Mouse (Mus musculus): Measurements from ENCODE around the gene Smoc1.

Gene Smoc1

DNA sequence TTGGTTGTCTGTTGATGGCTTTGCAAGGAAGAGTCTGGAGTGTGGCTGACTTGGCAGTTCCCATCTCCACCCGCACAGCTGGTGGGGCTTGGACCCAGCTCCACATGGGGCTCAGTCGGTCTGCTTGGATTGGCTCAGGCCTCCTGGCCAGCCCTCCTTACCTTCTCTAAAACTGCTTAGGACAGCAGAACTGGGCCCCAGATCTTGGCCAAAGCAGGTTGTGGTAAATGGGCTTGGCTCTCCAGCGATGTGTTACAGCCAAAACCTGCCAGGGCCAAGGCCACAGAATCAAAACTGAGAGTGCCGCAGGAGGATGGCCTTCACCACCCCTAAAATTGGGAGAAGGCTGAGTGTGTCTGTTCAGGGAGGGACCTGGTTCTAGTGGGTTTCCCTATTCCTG, 147.3 kb downstream of the Smoc1 start:
- DNase-seq, result no peak

DNA sequence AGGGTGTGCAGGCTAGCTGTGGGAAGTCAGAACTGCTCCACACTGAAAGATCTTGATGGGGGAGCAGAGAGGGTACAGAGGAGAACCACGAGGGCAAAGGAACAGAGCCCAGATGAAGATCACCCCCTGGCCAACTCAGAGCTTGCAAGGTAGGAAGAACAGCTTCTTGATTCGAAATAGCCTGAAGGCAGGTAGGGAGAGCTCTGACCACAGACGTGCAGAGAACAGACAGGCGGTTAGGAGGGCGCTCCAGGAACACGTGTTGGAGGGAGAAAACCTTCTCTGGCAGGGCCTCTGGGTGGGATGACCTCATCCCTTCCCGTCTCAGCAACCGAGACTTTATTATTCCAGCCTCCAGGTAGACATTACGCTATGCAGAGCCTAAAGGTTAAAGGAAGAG, 148.6 kb downstream of the Smoc1 start:
- DNase-seq, result no peak

DNA sequence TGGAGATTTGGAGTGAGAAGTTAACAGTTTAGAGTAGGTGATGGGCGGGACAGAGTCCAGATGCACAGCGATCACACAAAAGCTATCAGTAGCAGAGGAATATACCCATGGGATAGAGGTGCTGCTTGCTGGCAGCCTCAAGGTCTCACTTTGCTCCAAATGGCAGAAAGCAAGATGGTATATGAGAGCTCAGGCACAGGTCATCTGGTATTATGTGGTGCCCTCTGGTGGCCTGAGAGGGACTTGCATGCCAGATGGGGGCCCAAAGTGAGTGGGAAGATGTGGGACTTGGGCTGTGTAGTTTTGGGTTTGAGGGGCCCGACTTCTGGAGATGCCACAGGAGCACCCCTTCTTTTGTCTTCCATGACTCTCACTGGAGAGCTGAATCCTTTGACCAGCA, 155.5 kb downstream of the Smoc1 start:
- DNase-seq, result peak; percentile 83

DNA sequence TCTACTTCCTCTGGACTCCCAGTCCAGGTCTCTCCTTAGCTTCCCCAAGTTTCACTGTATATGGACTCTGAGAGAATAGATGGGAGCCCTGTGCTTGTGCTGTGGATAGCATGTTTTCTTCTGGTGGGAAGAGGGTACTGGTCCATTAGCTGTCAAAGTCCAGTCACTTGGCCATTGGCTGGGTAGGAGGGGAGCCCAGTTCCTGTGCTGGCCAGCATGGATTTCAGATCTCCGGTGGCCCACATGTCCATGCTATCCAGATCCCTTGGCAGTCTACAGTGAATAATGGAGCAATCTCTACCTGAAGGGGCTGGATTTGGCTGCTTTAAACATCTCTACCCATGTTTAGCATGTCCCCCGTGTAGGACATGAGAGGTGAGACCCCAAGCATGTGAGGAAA, 158.4 kb downstream of the Smoc1 start:
- no peak for DNase-seq

DNA sequence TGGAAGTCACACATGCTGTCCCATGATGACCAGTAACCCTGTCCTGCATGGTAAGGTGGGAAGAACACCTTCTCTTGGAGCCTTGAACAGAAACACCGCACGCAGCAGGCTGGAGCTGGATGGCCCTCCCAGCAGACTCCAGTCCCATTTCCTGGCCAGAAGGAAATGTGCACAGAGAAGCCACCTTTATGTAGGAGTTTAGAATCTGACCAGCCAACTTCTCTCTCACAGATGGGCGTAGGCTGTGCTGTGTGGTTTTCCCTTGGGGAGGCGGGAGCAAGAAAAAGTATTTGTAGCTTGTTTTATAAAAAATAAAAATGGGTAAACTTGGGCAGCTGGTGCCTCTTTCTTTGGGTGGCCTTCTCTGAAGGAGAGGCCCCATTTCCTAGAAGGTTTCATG, 159.5 kb downstream of the Smoc1 start:
- no peak for DNase-seq

DNA sequence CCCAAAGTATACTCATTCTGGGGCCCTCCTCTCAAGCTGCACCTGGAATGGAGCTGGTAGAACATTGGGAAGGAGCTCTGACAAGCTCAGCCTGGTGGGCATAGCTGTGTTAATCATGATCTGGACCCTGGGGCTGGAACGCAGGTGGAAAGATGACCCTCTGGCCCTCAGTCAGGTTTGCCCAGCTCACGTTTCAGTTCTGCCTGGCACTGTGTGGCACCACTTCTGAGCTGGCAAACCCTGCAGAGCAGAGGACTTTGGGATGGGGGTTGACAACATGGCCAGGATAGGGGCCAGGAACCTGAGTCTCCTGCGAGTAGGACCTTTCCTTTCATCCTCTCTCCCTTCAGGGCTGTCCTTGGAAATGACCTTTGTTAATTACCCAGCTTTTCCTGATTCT, 160.1 kb downstream of the Smoc1 start:
- no peak for DNase-seq

DNA sequence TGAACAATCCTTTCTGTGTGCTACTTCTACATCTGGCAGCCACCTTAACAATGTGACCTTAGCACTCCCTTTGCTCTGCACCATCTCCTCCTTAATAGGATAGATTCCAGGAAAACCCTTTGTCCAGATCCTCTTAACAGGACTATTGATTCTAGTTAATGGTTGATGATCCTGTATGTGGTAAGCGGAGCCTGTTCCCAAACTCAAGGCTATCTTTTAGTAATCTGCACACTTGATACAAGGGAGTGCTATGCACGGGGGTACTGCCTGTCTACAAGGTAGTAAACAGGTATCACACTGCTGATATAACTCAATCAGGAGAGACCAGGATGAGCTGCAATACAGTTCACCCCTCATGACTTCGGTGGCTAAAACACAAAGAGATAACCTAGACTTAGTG, 161.8 kb downstream of the Smoc1 start:
- no peak for DNase-seq

DNA sequence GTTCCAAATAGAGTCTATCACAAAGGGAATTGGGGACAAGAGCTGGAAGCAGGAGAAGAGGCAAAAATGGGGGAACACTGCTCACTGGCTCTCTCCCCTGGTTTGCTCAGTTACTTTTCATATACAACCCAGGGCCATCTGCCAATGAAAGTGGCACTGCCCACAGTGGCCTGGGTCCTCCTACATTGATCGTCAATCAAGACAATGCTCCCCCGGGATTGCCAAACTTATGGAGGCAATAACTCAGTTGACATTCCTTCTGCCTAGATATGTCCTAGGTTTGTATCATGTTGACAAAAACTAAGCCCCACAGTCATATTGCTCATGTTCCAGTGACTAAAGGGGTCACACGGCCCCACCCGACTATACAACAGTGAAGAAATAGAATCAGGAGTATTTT, 162.4 kb downstream of the Smoc1 start:
- DNase-seq, result no peak

DNA sequence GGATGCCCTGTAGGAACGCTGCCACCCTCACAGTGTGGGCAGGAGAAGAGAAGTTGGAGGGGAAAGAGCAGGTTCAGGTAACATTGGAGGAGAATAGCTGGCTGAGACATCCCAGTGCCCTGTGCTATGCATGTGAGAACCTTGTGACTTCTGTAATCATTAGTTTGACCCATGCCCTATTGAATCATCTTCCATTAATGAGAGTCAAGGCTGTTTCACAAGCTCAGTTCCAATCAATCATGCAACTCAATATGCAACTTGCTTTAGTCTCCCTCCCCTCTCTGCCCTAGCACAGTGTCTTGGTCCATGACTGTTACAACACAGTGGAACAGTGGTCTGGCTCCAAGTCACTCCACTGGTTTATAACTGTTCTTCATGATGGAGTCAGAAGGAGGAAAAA, 163.0 kb downstream of the Smoc1 start:
- no peak for DNase-seq

DNA sequence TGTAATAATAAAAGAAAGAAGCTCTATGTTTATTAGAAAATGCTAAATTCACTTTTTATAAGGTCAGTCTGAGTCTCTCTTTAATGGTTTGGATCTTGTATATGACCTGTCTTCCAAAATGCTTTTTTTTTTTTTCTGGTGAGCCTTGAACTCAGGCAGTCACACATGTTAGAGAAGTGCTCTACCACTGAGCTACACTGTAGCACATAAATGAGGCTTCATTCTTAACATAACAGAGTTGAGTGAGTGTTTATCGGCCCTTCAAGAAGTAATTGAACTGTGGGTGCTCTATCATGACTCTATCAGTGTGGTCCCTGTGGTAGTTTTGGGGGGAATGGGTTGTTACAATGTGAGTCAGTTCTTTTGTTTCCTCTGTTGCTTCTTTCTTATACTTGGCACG, 167.4 kb downstream of the Smoc1 start:
- no peak for DNase-seq

DNA sequence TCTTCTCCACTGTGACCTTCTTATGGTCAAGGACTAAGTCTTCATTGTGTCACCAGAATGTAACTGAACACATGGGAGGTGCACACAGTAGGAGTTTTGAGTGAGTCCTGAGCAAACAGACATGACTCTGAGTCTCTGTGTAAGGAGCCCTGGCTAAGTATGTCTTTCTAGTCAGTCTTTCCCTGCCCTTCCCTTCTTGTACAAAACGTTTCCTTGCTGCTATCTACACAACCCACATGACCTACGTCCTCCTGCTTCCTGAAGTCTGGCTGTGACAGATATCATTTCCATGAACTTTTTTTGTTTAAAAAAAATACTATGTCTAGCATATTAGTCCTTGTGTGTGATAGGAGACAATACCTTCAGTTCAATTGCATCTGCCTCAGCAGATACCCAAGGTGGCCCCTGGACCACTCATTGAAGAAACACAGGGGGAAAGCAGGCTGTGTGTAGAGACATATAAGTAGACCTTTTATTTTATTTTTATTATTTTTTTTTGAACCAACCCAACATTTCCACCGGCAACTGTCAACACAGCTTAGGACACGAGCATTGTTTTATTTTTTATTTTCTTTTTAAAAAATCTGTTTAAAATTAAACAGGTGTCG, 171.0 kb downstream of the Smoc1 start:
- no peak for DNase-seq

DNA sequence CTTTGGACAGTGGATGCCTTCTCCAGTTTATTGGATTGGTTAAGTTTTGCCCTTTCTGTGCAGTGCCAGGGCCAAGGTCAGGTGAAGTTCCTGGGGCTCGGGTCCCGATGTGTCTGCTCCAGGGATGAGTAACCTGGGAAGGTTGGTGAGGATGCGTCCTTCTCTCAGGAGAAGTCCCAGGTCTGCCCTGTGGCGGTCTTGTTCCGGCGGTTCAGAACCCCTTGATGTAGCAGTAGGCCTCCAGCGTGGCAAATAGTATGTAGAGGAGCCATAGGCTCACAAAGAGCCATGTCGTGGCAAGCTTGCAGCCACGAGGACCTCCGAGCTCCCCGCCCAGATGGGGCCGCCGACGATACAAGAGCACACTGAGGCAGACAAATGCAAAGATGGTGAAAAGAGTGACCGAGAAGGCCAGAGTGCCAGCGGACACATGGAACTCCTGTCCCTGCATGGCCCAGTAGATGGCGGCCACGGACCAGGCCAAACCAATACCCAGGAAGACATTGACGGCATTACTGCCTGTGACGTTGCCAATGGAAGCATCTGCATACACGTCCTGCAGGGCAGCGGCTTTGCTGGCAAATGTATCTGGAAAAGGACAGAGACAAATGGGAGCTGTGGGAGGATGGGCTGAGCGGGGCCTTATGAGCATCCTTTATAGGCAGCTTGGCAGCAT, 172.8 kb downstream of the Smoc1 start:
- peak; percentile 29 for DNase-seq

DNA sequence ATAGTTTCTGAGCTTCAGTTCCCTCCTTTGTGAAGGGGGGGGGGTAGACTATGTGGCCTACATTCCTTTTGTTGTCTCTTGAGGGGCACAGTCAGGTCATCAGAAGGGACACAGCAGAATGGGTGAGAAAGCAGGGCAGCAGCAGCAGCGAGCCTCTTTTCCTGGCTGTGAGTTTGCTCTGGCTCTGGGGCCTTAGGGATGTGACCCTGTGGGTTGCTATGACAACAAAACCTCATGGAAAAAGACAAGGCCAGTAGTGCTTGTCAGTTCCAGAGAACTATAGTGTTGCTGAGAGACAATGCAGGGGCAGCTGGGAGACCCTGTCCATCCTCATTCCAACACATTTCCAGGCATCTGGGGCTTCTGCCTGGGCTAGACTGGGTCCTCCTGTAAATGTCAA, 176.6 kb downstream of the Smoc1 start:
- DNase-seq, result no peak

DNA sequence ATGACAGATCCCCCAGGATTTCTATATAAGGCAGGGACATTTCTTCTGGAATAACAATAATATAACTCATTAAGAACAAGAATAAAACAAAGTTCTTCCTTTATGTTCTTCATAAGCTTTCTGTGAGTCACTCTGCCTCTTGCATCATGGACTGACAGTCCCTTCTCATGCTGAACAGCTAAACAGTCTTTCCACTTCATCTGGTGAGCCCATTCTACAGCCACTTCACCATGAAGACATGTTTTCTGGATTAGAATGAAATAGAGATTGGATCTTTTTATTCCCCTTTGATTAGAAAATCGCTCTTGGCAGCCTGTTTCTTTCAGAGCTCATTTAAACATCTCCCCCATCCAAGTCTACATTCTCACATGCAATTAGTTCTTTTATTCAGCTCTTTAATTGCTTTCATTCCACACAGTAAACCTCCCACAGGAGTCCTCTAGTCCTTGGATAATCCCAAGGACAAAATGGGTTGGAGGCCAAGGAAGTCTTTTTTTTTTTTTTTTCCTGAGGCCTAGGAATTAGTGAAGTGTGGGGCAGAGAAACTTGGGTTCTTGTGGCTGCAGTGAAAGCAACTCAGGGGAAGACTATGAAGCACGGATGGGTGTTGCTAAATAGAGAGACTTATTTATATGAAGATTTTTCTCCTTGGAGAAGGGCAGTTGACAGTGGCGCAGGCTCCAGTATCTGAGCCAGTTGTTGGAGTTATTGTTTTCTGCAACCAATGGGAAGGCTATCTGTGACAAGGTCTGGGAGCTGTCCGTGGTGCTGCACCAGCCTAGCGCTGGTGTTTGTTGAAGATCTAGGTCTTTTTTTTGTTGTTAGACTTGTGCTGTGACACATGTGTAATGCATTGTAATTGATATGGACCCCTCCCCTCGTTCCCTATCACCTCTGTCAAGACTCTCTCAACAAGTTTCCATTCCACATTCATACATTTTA, 179.3 kb downstream of the Smoc1 start:
- peak; percentile 80 for DNase-seq

DNA sequence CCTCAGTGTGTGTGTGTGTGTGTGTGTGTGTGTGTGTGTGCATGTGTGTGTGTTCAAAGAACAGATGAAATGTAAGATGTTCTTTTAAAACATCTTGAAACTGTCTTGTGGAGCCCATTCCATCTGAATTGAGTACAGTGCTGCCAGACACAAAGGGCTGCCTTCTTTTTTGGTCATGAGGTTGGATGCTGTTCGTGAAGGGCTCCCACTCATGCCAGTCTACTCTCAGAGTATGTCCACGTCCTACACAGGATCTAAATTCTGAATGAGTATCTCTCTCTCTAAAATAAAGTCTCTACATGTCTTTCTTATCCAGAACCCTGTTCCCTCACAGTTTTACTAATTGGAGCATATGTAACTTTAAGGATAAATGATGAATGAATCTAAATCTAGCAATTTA, 182.0 kb downstream of the Smoc1 start:
- no peak for DNase-seq

DNA sequence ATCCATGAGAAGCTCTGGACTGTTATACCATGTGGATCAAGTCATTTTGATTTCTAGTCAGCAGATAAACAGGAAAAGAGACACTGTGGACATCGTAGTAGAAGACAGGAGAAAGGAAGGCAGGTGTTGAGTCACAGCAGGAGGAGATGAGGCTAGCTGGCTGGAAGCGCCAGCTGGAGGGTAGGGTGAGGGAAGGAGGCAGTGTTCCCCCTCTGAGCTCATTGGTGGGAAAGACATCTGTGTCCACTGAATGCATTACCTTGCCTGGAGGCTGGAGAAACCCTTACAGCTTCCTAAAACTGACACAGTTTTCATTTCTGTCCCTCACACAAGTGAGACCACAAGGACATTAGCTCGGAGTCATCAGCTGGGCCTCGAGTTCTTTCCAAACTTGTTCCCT, 192.7 kb downstream of the Smoc1 start:
- no peak for DNase-seq

DNA sequence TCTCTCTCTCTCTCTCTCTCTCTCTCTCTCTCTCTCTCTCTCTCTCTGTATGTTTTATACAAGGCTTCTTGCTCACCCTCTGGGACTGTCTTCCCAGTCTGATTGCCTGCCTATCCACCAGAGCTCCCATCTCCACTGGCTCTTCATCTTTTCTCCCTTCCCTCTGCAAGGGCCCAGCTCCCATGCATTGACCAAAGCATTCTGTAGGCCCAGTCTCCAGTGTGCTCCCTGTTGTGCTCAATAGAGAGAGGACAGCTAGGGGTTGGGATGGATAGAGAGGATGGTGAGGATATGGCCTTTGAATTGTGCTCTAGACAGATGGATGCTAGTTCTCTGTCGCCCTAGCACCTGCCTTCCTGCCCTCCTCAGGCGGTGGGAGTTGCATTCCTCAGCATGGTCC, 196.7 kb downstream of the Smoc1 start:
- DNase-seq, result no peak

DNA sequence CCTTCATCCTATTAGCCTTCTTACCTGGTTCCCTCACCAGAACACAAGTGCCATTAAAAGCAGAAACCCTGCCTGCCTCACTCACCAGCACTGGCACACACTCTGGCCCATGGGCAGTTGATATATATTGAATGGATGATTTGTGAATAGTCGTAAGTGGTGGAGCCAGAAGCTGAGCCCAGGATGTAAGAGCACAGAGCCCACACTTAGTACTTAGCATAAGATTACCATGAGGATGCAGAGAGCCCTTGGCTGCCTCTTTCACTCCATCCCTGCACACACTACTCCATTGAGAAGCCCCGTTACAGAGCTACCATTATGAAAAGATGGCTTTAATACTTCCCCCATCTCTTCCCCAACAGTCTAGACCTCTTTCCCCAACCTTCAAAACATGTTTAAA, 198.2 kb downstream of the Smoc1 start:
- DNase-seq, result no peak

DNA sequence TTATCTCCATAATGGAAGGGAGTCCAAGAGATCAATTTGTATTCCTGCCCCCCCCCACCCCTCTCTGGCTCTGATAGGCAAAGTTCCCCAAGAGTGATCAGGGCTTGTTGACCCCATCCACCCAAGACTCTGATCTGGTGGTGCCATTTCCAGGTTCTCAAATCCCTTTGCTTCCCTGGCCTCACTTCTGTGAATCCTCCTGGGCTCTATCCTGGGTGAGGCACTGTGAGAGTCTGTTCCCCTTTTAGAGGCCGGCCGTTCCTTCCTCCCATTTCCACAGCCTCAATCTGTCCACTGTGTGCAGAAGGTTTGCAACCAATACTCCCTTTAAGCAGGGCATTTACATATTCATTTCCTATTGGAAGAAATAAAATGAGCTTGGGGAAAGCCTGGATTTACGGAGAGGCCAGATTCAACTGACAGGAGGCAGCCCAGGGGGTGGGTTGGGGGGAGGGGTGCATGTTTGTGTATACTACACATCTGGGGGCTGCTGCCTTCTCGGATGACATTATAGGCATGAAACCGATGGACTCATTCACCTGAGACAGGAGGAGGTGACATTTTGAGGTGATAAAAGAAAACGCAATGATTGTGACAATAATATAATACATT, 199.5 kb downstream of the Smoc1 start:
- DNase-seq, result no peak

DNA sequence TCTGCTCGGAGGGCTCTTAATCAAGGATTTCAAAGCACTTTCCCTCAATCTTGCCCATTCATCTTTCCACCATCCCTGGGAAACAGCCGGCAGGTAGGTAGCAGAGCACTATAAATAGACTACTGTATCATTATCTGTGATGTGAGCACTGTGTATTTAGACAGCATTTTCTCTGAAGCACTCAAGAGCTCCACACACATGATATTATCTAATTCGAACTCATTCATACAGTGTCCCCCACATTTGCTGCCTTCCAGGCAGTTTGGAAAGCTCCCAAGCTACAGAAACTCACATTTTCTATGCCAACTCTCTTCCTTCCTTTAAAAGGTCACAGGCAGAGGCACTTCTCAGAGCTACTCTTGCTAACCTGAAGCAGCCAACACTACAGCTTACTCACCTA, 200.0 kb downstream of the Smoc1 start:
- DNase-seq, result no peak

DNA sequence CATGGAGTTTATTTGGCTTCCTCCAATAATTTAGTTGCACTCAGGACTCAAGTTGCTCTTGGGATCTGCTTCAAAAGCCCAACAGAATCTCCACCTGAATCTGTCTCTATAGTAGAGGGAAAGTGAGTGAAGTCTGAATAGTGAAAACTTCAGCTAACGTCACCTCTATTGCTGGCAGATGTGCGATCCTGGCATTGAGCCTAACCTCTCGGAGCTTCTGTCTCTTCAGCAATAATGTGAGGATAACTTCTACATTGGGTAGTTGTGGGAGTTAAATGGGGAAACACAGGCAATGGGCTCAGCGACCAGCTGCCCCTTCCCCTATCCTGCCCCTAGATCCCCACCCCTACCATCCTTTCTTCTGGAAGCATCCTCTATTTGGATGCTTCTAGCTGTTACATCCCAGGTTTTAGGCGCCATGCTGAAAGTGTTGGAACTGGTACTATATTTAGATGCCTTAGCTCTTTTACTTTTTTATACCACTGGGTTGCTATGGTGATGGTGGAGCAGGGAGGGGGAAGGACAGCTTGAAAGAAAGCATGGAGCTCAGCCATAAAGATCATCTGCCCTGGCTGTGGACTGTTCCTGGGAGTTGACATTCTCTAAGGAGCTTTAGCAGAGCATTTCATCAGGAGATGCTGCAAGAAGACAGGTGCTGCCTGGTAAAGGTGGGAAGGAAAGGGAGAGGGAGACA, 201.3 kb downstream of the Smoc1 start:
- no peak for DNase-seq

DNA sequence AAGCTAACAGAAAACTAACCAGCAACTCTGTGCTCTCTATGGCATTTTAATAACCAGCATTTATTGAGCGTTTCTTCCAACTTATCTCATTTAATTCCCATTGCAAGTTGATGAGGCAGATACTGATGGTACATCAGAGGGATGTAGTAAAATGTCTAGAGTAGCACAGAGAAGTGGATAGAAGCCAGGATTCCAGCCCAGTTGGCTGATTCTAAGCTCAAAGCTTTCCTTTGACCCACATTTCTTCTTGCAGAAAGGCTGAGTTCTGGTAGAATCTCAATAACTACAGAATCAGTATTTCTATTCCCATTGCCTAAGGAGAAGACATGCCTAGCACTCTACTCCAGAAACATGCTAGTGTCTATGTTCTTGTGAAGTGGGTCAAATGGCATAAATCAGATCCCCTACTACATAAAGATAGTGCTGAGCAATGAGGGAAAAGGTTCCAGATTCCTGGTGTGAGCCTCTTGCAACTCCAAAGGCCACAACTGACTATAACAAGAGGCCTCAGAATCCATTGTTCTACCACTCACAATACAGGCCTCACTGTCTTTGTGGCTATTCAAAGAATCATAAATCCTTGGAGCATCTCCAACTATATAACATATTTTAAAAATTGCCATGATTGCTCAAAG, 207.3 kb downstream of the Smoc1 start:
- DNase-seq, result no peak
